Mouse (Mus musculus) hematopoietic stem cell, adult 5-6 weeks (primary cell): ENCODE results near the gene Pdlim1. TPM values are rescaled to one million over a fixed set of nuclear protein-coding genes. Genes with fewer than 3 reads are reported as not detected.

Source experiments
- ATAC-seq, 2 experiments: fragments of 125-278 bp in 1 of 2; replicated peaks in 1 of 2; 2 replicates each; pipeline ENCODE4 v1.8.0; 2016 to 2017; ENCODE audit warnings: inconsistent platforms in 2 of 2, mild to moderate bottlenecking in 2 of 2, moderate number of reproducible peaks in 2 of 2, low read depth in 1 of 2, moderate TSS enrichment in 1 of 2; ENCODE audit not compliant: low FRiP score in 2 of 2, poor library complexity in 2 of 2, severe bottlenecking in 2 of 2, insufficient read depth in 1 of 2, low TSS enrichment in 1 of 2
- total RNA-seq: library from RNA; stranded (forward); fragments of 172-1452, 232-1000 nt; gene quantifications from 2 replicates; pipeline ENCODE4 v1.2.3, GENCODE M21; 2017

Pdlim1 gene
- total RNA-seq, 1 experiment from 2014 or later, result 59.8 TPM

DNA sequence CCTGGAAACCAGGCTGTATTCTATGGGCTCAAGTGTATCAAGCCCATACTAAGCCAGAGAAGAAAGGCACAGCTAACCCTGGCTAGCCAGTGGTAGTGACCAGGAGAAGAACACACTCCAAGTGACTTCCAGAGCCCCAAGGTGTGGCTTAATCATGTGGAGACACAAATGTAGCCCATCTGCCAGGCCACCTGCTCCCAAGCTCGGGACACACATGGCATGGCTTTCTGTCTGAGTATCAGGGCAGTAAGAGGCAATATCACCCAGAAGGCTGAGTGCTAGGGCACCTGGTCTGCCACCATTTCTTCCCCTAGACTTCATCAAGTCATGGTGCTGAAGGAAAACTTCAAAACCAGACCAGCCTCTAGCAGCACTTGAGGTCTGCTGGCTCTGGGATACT is 22.6 kb upstream of the Pdlim1 start:
- no peak for ATAC-seq

DNA sequence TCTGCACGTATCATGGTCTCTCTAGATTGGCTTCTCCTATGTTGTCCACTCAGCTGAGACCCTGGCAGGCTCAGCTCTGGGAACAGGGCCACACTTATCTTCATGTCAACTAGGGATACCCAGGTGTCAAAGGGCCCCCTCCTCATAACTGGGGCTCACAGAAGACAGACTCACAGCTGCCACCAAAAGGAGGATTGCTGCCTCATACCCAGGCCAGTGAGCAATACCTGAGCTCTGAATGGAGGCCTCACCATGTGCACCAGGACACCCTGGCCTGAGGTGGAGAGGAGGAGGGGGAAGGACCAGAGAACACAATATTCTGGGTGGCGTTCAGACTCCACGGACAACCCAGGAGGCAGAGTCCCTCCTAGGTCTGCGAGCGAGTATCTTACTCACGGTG is 22.1 kb upstream of the Pdlim1 start:
- no peak for ATAC-seq

DNA sequence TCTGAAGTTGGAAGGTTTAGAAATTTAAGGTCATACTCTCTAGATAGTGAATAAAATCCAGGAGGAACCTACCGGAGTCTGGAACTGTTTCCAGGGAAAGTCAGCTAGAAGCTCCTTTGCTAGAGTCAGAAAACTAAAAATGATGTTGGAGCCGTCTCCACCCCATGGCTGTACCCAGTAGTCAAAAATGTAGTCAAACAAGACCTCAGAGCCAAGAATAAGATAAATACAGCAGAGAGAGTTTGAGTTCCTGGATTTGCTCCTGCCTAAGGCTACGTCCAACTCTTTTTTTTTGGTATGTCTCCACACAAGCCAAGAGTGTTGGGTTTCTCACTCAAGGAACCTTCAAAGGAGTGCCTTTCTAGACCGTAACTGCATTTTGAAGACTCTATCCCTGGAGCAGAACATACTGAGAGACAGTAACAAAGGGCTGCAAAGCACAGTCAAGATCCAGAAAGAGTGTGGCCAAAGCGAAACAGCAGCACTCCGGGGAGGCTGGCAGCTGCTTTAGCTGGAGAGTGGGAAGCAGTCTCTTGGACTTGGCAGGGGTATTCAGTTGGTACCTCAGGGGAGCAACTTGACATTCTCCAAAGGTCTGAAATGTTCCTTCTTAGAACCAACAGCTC is 18.6 kb upstream of the Pdlim1 start:
- no peak for ATAC-seq

DNA sequence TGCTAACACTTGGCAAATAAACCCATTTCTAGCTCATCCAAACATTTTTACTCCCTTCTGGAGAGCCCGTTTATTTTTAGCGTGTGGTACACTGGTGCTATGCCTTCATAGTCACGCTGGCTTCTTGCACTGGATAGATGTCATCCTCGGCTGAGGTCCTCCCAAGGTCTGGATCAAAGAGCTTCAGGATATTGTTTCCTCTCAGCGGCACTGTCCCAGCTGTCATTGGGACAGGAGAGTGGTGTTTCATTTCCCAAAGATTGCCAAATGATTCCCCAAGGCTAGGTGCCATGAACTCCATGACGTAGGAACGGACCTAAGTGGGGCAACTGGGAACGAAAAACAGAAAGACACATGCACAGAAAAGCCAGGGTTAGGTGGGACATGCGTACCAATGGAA is 16.8 kb upstream of the Pdlim1 start:
- ATAC-seq, result no peak

DNA sequence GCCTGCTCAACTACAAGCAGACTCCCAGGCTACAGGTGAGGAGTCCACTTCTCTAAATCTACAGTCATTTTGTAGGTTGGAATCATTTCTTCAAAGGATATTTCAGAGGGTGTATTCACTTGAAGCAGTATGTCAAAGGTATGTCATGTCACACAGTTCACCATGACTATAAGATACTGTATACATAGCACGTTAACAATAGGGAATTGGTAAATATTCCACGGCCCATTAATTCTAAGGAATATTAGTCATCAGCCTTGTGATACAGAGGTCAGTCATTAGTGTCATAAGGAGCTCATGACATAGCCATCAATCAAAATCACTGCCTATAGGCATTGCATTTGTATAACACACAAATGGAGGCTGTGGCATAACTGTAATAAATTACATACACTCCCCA is 13.1 kb upstream of the Pdlim1 start:
- ATAC-seq, result no peak

DNA sequence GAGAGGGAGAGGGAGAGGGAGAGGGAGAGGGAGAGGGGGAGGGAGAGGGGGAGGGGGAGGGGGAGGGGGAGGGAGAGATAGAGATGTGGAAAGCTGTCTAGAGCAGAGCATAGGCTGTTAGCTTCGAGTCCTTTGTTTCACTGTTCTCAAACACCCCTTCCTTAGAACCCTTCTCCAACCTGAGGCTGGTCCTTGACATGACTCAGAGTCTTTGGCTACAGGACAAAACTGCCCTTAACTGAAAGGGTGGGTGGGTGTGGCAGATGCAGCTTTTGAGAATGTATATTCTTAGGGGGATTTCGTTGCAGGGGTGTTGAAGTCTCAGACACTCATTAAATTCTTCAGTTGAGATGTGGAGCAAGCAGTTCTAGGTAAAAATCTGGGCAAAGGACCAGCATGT is 11.8 kb upstream of the Pdlim1 start:
- ATAC-seq, result no peak

DNA sequence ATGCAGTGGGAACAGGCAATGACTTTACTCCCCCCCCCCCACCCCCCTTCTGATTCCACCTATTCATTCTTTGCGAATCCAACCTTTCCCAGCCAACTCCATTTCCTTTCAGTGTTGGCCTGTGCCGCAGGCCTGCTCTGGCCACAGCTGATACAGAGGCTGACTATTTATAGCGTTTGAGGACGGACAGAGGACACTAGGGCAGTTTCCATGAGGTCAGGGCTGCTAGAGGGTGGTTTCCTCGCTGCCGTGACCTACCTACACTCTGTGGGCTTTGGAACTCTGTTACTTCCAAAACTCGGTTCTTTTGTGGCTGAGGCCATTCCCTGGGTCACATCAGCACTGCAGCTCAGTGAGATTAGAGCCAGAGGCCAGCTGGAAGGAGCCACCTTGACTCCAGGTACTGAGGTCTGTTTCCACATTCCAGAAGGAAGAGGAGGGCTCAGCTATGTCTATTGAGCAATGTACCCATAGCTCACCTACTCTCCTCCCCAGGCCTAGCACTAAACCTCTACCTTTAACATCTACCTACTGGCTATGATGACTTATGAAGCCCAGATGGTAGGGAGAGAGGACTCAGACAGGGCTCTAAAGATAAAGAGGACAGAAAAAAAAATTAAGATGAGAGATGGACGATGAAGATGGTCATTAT is 6.9 kb upstream of the Pdlim1 start:
- no peak for ATAC-seq

DNA sequence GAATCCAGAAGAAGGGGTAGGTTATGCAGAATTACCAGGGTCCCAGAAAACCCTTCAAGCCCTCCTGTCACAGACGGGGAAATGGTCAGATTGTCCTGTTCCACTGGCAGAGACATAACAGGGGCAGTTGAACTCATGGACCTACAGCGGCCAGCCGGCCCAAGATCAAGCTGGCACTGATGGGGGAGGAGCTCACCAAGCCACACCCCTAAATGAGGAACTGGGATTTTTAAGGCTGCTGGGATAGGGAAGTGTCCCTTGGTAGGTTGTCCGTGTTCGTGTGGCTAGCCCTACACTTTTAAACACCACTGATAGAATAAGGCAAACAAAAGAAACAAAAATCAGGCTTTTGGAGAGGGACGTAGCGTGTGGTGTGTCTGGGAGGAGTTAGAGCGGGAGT is 5.9 kb upstream of the Pdlim1 start:
- no peak for ATAC-seq

DNA sequence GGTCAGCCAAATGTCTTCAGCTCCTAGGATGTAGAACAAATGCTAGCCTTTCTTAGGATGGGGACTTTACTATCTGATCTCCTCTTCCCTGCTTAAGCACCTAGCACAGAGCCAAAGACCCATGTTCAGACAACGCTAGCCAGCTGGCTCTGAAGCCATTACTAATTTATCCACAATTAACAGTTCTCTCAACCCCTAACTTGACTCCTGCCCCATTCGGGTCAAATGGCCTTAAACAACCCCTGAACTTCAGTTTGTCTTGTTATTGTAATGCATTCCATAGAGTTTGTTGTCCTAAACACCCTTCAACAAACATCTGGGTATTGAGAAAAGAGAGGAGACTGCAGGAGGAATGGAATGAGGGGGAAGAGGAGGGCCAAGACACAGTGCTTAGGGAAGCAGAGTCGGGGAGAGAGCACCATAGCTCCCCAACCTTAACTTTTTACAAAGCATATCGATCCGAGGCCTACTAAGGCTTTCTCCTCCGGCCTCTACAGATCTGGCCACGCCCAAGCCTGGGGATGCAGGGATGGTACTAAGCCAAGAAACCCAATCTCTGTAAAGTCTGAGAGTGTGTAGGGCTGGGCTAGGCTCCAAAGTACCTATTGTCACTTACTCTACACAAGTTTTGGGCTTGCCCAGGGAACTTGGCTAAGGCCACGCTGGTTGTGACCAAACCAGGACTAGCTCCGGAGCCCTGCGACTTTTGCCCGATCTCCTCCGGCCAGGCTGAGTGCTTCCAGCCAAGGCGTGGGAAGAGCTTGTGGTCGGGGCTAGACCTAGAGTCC is 4.0 kb upstream of the Pdlim1 start:
- no peak for ATAC-seq

DNA sequence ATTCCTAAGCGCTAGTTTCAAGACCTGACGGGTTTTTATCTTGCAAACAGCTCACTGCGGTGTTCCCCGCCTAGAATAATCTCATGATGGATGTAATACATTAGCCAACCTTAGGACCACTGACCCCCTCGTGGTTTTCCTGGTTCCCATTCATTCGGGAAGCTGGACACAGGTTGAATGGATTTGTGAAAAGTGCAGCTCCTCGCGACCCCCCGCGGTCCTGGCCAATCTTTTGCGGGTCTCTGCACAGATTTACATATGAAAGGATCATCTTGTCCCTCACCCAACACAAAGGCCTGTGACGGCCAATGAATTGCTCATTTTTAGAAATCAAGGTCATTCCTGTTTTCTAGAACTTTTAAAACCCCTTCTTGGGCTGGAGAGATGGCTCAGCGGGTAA is 1.0 kb upstream of the Pdlim1 start:
- ATAC-seq, result no peak

DNA sequence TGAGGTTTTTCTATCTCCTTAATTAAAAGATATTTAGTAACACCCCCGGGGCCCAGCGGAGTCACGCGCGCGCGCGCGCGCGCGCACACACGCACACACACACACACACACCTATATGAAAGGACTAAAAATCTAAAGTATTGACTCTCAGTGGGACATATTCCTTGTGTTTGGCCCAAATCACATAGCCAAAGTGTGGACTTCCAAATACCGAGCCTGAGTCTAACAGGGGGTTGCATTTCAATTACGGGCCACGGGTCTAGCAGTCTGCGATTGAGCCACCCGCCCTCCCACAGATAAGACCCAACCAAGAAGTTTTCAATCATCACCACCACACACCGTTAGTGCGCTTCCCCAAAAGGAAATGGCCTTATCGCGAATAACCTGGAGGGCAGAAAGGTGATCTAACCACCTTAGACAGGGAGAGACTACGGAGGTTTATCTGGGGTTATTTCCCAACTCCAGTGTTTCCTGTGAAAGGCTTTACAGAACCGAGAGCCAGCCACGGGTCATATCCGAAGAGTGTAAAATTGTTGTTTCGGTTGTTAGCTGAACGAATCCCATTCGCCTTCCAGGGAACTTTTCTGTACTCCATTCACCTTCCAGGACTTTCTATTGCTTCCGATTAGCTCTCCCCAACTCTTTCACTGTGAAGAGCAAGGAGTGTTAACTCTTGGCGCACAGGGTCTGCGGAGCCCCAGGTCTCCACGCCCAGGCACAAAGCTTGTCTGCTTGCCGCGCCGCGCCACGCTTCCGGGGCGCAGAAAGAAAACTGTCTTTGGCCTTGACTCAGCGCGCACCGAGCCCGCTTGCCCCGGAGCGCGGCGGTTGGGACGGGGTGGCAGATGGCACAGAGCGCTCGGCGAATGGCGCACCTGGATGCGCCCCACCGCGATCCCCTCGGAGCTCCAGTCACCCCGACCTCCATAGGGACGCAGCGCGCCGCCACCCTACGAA is 1.0 kb downstream of the Pdlim1 start:
- peak; percentile 8 to 9; a peak in 2 of 4 replicates for ATAC-seq

DNA sequence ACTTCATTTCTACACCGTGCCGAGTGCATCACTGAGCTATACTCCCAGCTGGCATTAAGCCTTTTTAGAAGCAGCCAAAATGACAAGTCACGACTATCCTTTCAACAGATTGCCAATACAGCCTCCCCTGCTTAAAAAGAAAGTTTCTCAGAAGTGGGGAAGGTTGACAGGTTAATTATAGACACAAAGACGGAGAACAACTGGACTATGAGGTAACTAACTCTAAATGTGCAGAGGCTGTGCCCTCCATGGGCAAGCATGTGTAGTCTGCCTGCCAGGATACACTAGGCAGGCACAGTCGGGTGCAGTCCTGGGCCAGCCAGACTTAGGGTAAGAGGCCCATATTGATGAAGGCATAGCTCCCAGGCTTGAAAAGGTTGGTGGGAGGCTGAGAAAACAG is 2.1 kb downstream of the Pdlim1 start:
- no peak for ATAC-seq

DNA sequence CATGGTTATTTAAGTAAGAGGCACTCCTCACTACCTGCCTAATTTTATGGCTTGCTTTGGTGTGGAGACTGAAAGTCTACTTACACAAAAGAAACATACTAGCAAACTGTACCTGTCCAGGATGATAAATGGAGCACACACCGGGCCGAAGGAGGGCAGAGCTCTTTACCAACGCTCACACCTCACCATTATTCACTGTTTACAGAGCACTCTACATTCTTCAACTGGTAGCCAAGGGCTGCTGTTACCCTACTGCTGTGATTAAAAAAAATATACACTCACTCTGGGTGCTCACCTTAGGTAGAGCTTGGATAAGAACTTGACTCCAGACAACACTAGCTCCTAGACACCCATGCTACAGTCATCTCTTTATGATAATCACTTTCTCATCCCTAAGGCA is 3.1 kb downstream of the Pdlim1 start:
- no peak for ATAC-seq

DNA sequence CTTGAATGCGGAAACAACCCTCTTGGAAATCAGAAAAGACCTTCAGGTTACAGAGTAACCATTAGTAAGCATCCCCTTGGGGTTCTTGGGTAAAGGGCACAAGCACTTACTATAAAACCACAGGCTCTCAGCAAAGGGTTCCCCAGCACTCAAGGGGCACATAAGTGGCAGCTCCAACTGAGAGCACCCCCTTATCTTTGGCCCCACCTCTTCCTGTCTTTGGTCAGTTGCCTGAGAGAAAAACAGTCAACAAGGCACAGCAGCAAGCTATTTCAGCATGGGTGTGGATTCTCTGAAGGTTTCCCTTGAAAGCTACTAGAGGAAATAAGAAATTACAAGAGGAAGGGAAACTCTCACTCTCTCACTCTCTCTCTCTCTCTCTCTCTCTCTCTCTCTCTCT is 4.3 kb downstream of the Pdlim1 start:
- ATAC-seq, result peak; percentile 78 to 84

DNA sequence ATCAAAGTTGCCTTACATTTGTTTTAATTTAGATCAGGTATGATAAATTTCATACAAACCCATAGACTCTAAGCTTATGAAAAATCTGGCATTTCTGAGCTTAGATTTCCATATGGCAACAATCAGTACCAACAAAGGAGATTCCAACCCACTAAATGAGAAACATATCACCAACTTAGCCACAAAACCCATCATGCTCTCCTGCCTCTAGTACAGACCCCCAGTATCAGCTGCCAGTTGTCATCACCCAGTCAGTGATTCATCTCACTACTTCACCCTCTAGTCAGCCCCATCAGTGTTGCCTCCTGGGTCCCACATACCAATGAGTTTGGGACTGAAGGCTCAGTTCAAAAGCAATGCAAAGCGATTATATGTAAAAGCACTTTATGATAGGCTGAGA is 12.2 kb downstream of the Pdlim1 start:
- no peak for ATAC-seq

DNA sequence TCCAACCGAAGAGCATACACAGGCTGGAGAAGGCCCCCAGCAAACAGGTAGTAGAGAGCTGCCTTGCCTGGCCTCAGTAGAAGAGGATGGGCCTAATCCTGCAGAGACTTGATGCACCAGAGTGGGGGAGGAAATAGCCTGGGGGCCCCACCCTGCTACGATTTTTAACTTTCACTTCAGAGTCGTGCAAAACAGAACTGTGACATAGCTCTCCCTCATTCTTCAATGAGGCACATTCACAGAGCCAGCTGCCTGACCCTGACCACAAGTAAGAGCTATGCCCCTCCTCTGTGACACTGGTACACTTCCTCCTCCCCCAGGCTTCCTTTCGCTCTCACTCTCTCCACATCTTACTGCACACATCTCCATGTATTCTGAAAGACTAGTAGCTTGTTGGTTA is 14.2 kb downstream of the Pdlim1 start:
- ATAC-seq, result peak; percentile 98

DNA sequence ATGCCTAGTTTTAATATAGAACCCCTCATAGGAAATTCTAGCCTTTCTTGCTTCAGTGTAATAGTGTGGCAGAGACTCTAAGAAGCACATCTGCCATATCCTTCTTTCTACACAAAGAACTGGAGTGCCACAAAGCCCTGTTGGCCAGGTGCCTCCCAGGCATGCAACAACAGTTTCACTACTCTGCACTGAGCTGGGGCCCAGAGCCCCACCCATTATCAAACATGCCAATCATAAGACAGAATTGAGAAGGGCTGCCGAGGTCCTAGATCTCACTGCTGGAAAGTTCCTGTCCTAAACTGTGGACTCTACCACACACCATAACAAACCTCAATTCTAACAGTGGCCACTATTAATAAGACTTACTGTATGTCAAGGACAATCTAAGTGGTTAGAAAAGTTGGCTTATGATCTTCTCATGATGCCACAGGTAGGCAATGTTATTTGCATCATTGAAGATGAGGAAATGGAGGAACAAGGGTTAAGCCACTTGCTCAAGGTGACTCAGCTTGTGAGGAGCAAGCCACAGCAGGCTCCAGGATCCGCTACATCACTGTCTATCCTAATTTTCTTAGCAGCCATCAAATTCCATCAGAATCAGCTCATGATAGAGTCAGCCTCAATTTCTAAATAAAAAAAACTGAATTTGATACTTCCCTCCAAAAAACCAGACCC is 15.1 kb downstream of the Pdlim1 start:
- no peak for ATAC-seq
